Mouse (Mus musculus) adrenal gland, postnatal 10 days (tissue): ENCODE results near the gene Bola2. TPM values are rescaled to one million over a fixed set of nuclear protein-coding genes. Genes with fewer than 3 reads are reported as not detected.
A peak's percentile ranks its signal among the peaks of the same experiment; 100 is the strongest.
"Not testable (repeated sequence)": the region's sequence is repeated elsewhere in the genome, so short reads cannot be mapped to it uniquely, and the experiment has no call there.

ENCODE experiments used
- DNase-seq: peaks from one replicate; pipeline ENCODE4 v3.0.0; 2021; ENCODE audit warnings: mixed read lengths
- long read RNA-seq, 2 experiments: library from polyadenylated mRNA; stranded (forward); transcript quantifications; one replicate each; pipeline ENCODE4 v2.0.0; 2021
- total RNA-seq, 2 experiments: library from RNA; stranded (reverse); gene quantifications; 2 replicates each; pipeline ENCODE4 v1.2.3; 2021

Bola2 gene
- total RNA-seq: 10 to 100 TPM; 67.6 to 81.0 TPM
- long read RNA-seq, experiment 1, transcript Bola2-203 (3 exons, 1,266 nt): major isoform, 61 of 68 reads
- long read RNA-seq, experiment 1, partial matches to known transcripts: 0 of 68 reads
- long read RNA-seq, experiment 1, other reads (novel, unspliced or antisense): 2 of 68 reads
- long read RNA-seq, experiment 2, transcript Bola2-203 (3 exons, 1,266 nt): major isoform, 33 of 35 reads
- long read RNA-seq, experiment 2, partial matches to known transcripts: 0 of 35 reads
- long read RNA-seq, experiment 2, other reads (novel, unspliced or antisense): 0 of 35 reads

DNA sequence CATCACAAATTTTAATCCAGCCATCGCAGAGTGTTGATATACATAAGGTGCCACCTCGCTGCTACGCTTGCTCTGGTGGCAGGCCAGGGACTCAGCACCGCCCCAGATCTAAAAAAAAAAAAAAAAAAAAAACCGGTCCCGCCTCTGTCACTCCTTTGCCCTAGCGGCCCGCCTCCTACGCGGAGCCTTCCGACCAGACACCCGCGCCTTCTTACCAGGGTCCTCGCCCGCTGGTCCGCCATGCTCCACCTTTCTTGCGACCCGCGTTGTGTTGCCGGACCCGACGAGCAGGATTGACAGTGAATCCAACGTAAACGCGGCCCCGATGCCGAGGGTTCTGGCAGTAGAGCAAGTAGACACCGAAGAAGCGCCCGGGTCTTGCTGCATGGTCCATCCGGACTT, at the start of gene Bola2:
Bola2 (plus strand) TSS at position 192 of the 402 bp plus-strand sequence.
- DNase-seq: peak; percentile 83

DNA sequence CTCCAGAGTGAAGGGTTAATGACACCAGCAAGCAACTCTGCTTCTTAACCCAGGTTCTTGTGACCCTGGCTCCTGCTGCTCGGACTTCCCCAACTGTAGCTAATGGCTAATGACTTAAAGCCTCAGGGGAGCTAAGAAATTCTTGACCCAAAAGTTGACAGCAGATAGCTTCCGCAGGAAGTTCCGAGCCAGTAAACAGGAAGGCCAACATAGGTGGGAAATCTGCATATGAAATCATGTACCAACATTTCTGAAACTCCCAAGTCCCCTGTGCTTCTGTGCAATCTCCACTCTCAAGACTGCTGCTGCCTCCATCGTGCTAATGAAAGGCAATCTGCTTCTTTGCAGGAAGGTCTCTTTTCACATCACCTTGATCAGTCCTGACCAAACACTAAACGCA, 49.5 kb upstream of the Bola2 start:
- no peak for DNase-seq

DNA sequence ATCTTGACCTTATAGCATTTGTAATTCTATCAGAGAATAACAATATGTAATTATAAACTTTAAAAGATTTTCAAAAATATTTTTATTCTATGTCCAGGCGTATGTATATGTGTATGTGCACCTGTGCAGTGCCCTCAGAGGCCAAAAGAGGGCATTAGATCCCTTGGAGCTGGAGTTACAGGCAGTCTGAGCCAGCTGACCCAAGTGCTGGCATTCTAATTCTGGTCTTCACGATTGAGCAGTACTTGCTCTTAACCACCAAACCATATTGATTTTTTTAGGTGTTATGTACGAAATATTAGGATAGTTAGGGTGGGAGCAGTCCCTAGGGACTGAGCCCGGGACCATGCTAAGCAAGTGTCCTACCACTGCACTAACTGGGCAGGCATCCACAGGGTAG, 46.7 kb upstream of the Bola2 start:
- no peak for DNase-seq

DNA sequence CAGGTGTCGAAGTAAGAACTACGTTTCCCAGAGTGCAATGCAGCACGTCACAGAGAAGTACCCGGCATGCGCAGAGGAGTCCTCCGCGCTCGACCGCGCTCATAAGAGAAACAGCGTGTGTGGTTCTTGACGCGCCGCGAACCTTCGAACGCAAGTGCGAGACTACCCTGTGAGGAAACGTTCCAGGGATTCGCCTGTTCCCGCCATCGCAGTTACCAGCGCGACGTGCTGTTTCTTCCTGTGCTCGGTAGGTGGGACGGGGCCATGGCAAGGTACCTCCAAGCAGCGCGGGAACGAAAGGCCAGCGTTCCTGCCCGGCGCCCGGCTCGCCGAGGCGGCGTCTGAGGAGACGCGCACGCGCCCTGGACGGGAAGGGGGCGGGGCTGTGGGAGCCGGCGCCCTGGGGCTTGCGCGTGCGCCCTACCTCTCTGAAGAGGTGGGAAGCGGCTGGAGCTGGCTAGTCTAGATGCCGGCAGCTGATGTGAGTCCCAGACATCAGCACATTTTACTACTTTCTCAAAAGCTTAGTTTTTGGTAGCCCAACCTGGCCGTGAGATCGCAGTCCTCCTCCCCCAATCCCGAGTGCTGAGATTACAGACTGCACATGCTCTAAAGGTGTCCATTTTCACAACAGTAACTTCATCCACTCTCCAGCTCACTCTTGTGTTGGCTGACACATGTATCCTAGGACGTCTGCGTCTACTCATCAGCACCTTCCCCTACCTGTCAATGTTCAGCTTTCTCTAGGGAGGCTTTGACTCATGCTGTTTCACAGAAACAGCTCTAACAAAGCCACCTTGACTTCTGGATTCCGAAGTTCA, 45.8 kb upstream of the Bola2 start, which contains the start of gene Sgf29:
Sgf29 (plus strand) TSS at position 79 of the 821 bp plus-strand sequence.
- peak; percentile 97 for DNase-seq

DNA sequence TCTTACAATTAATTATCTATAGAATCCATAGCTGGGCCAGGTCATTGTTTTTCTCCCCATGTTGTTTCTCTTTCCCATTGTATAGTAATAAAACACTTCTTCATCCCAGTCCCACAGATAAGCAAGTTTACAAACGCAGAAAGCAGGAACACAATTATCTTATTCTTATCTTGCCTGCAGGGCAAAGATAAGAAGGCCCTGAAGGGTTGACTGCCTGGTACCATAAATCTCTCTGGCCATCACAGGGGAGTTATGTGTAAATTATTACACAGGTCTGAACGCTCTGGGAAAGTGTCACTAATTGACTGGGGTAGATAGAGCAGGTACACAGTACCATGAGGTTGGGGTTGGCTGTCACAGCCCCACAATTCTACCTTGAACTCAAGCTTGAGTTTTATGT, 44.3 kb upstream of the Bola2 start:
- no peak for DNase-seq

DNA sequence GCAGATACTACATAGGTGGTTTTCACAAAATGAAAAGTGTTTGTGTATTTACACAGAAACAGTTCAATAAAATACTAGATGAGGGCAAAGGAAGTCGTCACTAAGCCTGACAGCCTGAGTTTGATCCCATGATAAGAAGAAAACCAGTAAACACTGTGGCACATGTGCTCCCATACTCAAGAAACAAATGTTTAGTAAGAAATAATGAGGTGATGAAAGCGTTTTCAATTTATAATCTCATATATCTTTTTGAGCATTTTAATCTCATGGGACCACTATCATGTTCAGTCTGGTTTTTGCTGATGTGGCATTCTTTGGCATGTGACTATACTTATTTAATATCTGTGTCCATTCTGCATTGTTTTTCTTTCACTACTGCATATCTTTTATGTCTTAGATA, 41.2 kb upstream of the Bola2 start:
- no peak for DNase-seq

DNA sequence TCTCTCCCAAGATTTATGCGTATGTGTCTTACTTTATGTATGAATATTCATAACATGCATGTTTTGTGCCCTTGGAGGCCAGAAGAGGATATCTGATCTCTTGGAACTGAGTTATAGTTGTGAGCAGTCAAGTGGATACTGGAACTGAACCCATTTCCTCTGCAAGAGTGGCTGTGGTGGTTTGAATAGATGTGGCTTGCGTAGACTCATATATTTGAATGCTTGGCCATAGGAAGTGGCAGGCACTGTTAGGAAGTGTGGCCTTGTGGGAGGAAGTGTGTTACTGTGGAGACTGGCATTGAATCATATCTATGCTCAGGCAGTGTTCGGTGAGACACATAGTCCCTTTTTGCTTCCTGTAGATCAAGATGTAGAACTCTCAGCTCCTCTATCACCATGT, 39.5 kb upstream of the Bola2 start:
- no peak for DNase-seq

DNA sequence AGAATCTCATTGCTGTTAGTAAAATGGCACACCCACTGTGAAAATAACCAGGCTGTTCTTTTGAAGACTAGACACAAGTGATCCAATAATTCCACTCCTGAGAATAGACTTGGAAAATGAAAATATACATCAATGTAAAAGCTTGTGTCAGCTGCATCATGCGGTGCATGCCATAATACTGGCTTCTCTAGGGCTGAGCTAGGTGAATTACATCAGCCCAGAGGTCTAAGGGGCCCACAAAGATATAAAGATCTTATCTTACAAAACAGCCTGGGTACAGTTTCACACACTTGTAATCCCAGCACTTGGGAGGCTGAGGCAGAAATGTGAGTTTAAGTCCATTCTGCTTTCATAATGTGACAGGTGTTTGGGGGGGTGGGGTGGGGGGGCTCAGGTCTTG, 37.7 kb upstream of the Bola2 start:
- no peak for DNase-seq

DNA sequence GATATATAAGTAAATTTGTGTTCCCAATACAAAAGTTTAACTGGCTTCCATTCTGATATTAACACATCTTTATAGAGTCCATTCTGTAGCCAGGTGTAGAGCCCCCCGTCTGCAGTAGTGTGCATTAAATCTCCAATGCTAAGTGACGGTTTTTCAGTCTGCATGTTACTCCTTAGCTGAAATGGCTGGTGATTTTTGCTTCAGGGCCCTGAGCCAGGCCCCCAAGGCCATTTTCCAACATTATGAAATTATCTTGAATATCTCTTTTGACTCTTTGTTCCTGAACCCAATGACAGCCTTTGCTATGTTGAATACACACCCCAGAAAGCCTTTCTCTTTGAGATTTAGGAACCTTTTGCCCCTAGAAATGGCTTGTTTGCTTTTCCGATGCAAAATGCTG, 35.4 kb upstream of the Bola2 start:
- DNase-seq: peak; percentile 40

DNA sequence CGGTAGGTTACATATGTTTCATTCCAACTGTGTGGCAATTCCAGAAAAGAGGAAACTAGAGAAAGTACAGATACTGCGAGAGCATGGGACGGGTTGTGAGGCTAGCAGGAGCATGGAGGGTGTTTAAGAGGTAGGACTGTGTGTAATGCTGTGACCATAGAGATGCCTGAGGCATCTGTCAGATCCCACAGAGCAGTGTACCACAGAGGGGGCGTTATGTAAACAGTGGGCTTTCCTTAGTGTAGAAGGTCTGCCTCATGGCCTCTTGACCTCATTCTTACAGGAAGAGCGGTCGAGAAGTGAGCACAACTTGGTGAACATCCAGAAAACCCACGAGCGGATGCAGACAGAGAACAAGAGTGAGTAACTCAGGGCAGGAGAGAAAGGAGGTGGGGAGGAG, 31.6 kb upstream of the Bola2 start:
- DNase-seq: no peak

DNA sequence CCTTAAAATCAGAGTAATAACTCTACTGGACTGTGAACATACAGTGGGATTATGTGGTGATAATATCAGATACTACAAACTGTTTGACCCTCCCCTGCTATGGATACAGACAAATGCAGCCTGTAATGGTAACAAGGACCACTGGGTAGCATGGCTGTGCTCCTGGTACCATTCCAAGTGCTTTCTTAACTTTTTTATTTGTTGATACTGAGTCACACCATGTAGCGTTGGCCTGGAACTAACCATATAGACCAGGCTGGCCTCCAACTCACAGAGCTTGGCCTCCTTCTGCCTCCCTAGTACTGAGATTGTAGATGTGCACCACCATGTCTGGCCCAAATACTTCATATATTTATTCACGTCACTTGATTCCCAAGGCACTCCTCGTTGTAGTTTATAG, 29.9 kb upstream of the Bola2 start:
- DNase-seq: peak; percentile 47

DNA sequence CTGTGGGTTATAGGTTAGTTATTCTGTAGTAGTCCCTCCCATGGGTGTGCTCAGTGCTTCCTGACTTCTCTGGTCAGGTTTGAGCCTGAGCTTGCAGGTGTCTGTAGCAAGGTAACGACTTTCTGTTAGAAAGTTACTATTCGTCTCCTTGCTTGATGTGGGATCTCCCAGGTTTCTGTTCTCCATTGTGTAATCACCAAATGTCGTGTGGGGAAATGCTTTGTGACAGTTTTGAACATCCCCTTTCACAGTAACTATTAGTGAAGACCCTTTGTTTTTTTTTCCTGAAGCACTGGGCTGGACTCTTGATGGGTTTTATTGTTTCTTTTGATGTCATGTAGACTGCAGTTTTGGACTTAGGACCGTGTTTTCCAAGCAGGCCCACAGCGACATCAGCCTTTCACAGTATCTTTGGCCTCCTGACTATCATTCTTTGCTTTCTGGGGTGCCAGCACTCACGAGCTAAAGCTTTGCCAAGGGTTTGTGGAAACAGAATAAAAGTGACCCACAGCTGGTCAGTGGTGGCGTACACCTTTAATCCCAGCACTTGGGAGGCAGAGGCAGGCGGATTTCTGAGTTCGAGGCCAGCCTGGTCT, 27.6 kb upstream of the Bola2 start:
- no peak for DNase-seq

DNA sequence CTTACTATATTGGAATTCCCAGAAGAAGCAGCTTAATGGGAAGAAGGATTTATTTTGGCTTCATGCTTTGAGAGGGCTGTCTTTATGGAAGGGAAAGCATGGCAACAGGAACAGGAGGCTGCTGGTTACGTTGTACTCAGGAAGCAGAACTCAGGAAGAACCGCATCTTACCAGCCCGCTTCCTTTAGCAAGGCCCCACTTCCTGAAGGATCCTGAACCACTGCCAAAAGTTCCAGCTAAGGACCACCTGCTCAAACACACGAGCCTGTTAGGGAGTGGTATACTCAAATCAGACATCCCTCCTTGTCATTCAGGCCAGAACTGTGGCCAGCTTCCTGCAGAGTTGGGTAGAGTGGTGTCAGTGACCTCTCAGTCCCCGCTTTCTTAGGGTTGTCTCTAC, 26.7 kb upstream of the Bola2 start:
- DNase-seq: peak; percentile 14

DNA sequence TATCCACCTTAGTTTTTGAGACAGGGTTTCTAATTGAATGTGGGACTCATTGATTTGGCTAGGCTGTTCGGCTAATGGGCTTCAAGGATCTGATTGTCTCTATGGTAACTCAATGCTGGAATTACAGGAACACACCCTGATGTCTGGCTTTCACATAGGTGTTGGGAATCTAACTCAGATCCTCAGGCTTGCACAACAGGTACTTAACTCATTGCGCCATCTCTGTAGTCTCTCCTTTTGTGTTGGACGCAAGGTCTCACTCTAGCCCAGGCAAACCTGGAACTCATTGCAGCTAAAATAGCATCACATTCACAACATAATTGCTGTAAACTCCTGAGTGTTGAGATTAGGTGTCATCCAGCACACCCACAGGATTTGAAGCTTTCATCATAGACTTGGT, 25.0 kb upstream of the Bola2 start:
- DNase-seq: no peak

DNA sequence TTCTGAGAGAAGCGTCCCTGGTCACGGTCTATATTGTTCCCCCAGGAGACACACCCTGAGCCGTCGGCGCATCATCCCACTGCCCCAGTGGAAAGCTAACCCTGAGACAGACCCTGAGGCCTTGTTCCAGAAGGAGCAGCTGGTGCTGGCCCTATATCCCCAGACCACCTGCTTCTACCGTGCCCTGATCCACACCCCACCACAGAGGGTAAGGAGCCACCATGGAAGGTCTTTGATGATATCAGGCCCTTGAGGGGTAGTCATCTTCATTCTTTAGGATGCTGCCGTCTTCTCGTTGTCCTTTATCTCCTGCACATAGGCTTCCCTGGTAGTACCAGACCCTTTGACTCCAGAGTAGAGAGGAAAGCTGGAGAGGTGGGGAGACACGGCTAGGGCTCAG, 23.1 kb upstream of the Bola2 start:
- DNase-seq: no peak

DNA sequence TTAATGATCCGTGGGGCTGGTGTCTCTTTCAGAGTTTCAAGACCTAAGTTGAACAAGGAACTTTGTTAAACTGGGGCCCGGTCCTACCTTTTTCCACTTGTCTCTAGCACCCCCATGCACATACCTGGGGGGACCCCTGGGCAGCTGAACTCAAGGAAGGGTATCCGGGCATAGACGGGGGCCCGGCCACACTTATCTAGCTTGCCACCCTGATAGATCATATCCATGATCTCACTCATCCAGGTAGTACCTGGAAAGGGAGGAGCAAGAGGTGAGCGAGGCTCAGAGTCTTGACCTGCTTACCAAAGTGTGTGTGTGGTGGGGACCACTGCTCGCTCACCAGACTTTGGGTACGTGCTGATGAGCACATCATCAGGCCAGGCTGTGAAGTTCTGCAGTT, 20.1 kb upstream of the Bola2 start:
- no peak for DNase-seq

DNA sequence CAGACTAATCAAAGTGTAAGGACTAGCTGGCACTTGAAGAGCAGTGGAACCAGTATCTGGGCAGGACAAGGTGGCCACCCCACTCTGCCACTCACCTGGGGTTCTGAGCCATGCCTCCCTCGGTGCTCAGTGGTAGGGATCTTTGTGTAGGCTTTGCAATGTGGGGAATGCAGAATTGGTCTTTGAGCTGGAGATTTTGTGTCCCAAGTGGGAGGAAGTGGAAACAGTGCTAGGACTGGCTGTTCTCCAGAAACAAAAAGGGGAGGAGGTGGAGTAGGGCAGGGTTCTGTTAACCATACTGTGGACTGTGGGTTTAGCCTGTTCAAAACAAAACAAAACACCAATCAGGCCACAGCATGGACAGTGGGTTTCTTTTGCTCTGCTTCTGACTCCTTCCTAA, 19.0 kb upstream of the Bola2 start, which contains the start of gene Sult1a1:
Sult1a1 (minus strand) TSS at position 226 of the 400 bp plus-strand sequence.
- peak; percentile 66 for DNase-seq

DNA sequence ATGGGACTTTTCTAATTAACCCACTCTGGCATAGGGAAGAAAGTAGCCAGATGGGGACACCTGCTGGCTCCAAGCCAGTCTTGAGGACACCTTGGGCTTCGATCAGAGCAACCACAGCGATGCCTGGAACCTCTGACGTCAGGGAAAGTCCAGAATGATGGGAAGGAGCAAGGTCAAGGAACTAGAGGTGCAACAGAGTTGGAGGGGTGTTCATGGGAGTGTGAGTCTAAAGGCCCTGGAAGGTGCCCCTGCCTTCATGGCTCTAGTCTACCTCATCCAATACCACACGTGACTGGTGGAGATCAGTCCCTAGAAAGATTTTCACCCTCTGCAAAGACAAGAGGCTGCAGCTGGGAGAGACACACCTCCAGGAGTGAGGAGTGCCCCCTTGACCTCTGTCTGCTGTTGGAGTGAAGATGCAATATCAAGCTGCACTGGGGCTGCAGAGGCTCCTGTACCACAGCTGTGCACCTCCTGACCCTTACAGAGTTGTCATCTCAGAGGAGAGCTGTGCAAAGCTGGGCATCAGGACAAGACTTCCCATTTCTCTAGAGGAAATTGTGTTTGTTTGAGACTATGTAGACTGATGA, 18.5 kb upstream of the Bola2 start:
- DNase-seq: no peak

DNA sequence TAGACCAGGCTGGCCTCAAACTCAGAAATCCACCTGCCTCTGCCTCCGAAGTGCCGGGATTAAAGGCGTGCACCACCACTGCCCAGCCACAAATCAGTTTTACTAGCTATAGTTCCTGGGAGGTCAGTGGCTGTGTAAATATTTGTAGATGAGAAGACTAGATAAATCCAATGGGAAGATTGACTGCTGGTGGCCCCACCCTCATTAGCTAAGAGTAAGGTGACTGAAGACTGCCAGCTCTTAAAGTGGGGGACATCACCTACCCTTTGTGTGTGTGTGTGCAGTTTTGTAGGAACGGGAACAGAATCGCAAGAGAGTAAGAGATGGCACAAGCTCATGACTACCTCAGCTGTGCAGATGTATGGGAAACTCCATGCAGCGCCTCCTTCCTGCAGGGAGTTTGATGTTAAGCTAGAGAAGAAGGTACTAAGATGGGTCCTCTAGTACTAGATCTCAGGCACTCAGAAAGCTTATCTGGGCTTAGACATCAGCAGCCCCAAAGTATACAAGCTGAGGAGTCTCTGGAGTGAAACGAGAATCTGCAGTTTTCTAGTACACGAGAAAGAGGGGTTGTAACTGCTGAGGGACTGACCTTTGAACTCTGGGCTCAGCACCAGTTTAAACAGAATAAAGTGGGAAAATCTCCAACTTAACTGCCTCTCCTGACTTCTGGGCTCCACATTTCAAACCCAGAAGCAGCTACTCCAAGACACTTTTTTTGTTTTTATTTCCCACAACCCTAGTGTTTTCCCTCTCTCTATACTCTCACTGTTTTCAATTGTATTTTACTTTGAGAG, 16.5 kb upstream of the Bola2 start:
- DNase-seq: no peak

DNA sequence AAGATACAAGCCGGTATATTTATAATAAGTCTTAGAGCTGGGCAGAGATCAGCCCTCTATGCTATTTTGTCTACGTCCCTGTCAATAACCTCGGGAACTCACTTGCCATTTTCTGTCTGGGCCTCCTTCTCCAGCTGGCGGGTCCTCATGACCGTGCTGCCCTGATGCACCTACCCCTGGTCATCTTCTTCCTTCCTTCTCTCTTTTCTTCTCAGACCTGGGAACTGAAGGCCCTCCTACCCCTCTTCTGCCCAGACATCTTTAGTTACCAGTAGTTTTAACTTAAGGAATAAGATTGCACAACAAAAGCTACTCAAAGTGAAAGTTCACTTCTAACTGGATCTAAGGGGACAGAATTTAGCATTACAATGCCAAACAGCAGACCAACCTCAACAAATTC, 15.5 kb upstream of the Bola2 start:
- no peak for DNase-seq

DNA sequence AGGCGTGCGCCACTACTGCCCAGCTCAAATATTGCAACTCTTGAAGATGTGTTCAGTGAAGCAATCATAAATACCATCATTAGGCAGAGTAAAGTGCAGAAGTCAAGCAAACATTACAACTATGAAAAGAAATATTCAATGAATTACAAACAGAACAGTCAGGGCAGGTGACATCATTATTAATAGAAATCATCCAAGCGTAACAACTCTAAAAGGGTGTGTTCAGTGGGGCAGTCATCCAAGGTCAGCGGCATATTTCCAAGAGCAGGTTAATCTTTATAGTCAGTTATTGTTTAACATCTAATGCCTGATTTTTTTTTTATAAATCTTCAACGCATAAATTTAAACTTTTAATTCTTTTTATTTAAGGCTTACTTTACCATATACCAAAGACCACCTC, 14.0 kb upstream of the Bola2 start:
- no peak for DNase-seq

DNA sequence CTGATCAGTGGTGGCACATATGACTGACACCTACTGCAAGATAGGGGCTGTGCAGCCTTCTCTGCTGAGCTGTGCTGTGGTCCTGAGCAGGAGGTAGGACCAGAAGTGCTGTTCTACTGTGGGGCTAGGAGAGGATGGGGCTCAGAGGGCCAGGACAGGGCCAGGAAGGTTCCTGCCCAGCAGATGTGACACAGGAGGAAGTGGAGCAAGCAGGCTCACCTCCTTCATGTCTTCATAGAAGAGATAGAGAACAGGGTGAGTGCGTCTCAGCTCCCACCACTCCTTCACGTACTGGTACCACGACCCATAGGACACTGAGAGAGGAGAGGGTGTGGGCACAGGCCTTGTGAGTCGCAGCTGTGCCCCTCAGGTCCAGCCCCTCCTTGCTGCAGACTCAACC, 7.0 kb upstream of the Bola2 start:
- not testable (repeated sequence) for DNase-seq
